Mouse (Mus musculus) G1E (cell line): ENCODE results near the gene Abhd4. TPM values are rescaled to one million over a fixed set of nuclear protein-coding genes. Genes with fewer than 3 reads are reported as not detected.

ENCODE experiments used
- ATAC-seq: 2 replicates; pipeline ENCODE4 v1.8.0; 2016; ENCODE audit warnings: mild to moderate bottlenecking; ENCODE audit not compliant: insufficient number of reproducible peaks, poor library complexity, low FRiP score, severe bottlenecking; ENCODE audit errors: extremely low read depth
- DNase-seq: peaks from one replicate; pipeline ENCODE4 v3.0.0; 2012; ENCODE audit warnings: low spot score
- H3K27me3 ChIP-seq: 2 replicates; pipeline ENCODE4 v1.6.1; 2012; ENCODE audit warnings: mild to moderate bottlenecking, low read length, inconsistent platforms; ENCODE audit not compliant: insufficient read depth
- H3K36me3 ChIP-seq: replicated peaks from 2 replicates; pipeline ENCODE3; 2012; ENCODE audit warnings: mild to moderate bottlenecking, inconsistent platforms
- H3K4me1 ChIP-seq: 2 replicates; pipeline ENCODE4 v1.6.1; 2012; ENCODE audit warnings: low read depth, low read length, inconsistent platforms, mixed read lengths; ENCODE audit not compliant: insufficient read depth
- H3K4me3 ChIP-seq: 2 replicates; pipeline ENCODE4 v1.5.1; 2012; ENCODE audit warnings: low read depth, mild to moderate bottlenecking, inconsistent platforms, low read length, moderate library complexity, mixed read lengths
- H3K9me3 ChIP-seq: replicated peaks from 2 replicates; pipeline ENCODE4 v1.6.1; 2012; ENCODE audit warnings: inconsistent platforms
- CTCF ChIP-seq: IDR thresholded peaks from 2 replicates; pipeline ENCODE4 v1.5.1; 2012; ENCODE audit warnings: low read depth, low read length, inconsistent platforms, mixed read lengths
- GATA1 ChIP-seq: IDR thresholded peaks from 2 replicates; pipeline ENCODE4 v1.6.1; 2012; ENCODE audit warnings: borderline replicate concordance, low read length, inconsistent platforms, mixed read lengths
- GATA2 ChIP-seq: IDR thresholded peaks from 2 replicates; pipeline ENCODE4 v1.6.1; 2012; ENCODE audit warnings: low read depth, low read length, inconsistent platforms, borderline replicate concordance
- POLR2AphosphoS5 ChIP-seq: IDR thresholded peaks from 2 replicates; pipeline ENCODE4 v1.6.1; 2012; ENCODE audit warnings: low read depth, low read length, inconsistent platforms; ENCODE audit not compliant: insufficient replicate concordance
- TAL1 ChIP-seq: conservative IDR thresholded peaks from 2 replicates; pipeline ENCODE4 v1.6.1; 2012; ENCODE audit warnings: low read depth, low read length, inconsistent platforms, mixed read lengths
- polyA plus RNA-seq: library from polyadenylated mRNA; stranded (reverse); fragments of >175 nt; gene quantifications from 2 replicates; pipeline ENCODE4 v1.2.3, GENCODE M21; 2012
- total RNA-seq, 2 experiments: library from RNA; stranded (forward) in 1 of 2; stranded (reverse) in 1 of 2; fragments of 200-1000 nt in 1 of 2; fragments of >200 nt in 1 of 2; fragmentation: Nextera tagmentation in 1 of 2; gene quantifications; 2 replicates each; pipeline ENCODE4 v1.2.3; 2014 to 2017

The Abhd4 gene
- total and polyA plus RNA-seq, 3 experiments, result 8.2 to 56.5 (median 21.5) TPM

DNA sequence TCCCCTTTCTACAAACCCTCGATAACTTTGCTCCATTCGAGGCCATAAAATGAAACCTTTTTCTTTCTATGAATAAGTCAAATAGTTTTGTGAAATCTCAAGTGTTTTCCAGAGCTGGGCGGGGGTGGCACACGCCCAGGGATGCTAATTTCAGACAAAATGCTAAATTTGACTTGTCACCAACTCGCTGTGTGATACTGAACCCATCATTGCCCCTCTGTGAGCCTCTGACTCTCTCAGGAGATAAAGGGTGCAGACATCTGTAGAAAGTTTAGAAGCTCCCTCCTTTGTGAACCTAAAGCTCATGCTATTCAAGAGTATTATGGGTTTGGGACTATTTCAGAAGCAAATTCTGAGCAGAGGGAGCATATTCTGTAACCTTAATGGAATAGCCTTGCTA is 46.1 kb upstream of the Abhd4 start:
- Histone ChIP-seq H3K9me3 (no peaks in the 10 kb centered on the region), H3K4me3 (no peak overlapping the region), H3K27me3 (peaks cover 61% of the 10 kb centered on the region), H3K36me3 (no peaks in the 10 kb centered on the region), H3K4me1 (peaks cover 49% of the 10 kb centered on the region)
- ATAC-seq (no peak), DNase-seq (no peak)
- TF ChIP-seq GATA1 (no peak), POLR2AphosphoS5 (no peak), GATA2 (no peak), CTCF (no peak), TAL1 (no peak)

DNA sequence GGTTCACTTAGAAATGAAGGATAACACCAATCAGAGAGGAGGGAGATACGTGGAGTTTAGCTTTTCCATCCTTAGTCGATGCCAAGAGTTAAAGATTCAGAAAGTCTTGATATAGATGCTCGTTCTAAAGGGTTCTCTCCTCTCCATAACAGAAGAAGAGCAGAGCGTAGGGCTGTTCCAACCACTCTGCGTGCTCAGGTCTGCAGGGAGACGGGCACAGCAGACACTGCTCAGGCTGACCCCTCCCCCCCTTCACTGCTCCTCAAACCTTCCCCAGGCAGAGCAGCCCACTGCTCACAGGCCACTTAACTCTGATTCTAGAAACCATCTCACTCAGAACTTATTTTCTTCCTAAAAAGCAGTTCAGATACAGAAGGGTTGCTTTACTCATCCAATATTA is 45.2 kb upstream of the Abhd4 start:
- H3K4me3 ChIP-seq, result no peak overlapping the region

DNA sequence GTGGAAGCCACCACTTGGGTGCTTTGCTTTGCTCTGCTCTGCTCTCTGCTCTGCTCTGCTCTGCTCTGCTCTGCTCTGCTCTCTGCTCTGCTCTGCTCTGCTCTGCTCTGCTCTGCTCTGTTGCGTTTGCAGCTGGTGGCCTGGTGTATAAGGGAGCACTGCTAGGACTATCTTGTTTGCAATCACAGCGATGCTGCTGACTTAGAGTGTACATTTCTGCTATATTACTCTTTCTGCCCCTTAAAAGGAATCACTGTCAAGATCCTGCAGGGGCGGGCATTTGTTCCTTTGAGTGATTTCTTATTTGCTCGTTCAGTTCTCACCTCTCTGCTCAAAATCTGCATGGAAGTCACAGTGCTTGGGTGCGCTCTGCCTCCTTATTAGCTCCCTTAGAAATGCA is 44.1 kb upstream of the Abhd4 start:
- ATAC-seq (no peak), DNase-seq (no peak)
- H3K4me1 ChIP-seq, result peaks cover 30% of the 10 kb centered on the region
- peaks cover 76% of the 10 kb centered on the region for H3K27me3 ChIP-seq
- H3K4me3 ChIP-seq, result no peak overlapping the region
- no peaks in the 10 kb centered on the region for H3K36me3 ChIP-seq
- no peaks in the 10 kb centered on the region for H3K9me3 ChIP-seq
- TF ChIP-seq GATA2, result no peak
- TF ChIP-seq GATA1, result no peak
- no peak for TF ChIP-seq POLR2AphosphoS5
- no peak for TF ChIP-seq CTCF
- no peak for TF ChIP-seq TAL1

More for the DNA sequence above, 45.2 kb upstream of the Abhd4 start:
- Histone ChIP-seq H3K4me1 (peaks cover 41% of the 10 kb centered on the region), H3K27me3 (peaks cover 65% of the 10 kb centered on the region), H3K36me3 (no peaks in the 10 kb centered on the region), H3K9me3 (no peaks in the 10 kb centered on the region)
- ATAC-seq, result no peak
- no peak for DNase-seq
- TF ChIP-seq GATA1 (no peak), TAL1 (no peak), GATA2 (no peak), POLR2AphosphoS5 (no peak), CTCF (no peak)

DNA sequence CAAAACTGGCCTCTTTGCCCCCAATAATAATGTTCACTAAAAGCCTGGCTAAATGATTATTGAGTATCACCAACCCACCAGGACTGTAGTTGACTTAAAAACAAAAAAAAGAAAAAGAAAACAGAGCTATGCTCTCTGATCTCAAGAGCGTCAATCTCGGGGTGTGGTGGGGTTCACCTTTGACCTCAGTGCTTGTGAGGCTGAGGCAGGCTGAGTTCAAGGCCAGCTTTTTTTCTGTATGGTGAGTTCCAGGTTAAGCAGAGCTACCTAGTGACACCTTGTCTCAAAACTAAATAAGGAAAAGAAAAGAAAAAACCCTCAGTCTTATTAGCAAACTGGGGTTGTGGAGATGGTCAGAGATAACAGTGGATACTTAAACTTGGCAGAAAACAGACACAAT is 43.6 kb upstream of the Abhd4 start:
- H3K9me3 ChIP-seq, result no peaks in the 10 kb centered on the region
- H3K27me3 ChIP-seq, result peaks cover 81% of the 10 kb centered on the region
- no peak for DNase-seq
- TF ChIP-seq GATA2, result no peak
- no peak for TF ChIP-seq CTCF
- TF ChIP-seq GATA1, result no peak
- TF ChIP-seq TAL1, result no peak
- no peak for TF ChIP-seq POLR2AphosphoS5
- H3K36me3 ChIP-seq, result no peaks in the 10 kb centered on the region
- no peak overlapping the region for H3K4me3 ChIP-seq
- no peak for ATAC-seq
- H3K4me1 ChIP-seq, result peaks cover 25% of the 10 kb centered on the region

DNA sequence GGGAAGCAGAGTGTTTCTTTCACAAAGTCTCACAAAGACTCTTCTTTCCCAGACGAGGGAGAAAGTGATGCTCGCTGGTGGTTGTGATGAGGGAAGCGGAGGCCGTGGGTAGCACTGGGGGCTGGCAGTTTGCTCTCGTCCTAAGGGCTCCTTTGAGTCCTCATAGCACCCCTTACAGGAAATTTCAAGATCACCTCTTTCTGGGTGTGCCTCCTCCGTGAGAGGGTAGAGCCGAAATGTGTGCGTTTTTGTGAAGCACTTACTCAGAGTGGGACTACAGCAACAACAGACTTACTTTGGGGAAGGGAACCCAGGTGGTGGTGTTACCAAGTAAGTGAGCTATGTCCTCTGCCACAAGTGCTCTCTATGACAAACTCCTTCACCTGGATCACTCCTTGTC is 42.8 kb upstream of the Abhd4 start:
- no peak overlapping the region for H3K4me3 ChIP-seq
- TF ChIP-seq GATA2 (no peak), TAL1 (no peak), POLR2AphosphoS5 (no peak), CTCF (no peak), GATA1 (no peak)
- H3K36me3 ChIP-seq, result no peaks in the 10 kb centered on the region

DNA sequence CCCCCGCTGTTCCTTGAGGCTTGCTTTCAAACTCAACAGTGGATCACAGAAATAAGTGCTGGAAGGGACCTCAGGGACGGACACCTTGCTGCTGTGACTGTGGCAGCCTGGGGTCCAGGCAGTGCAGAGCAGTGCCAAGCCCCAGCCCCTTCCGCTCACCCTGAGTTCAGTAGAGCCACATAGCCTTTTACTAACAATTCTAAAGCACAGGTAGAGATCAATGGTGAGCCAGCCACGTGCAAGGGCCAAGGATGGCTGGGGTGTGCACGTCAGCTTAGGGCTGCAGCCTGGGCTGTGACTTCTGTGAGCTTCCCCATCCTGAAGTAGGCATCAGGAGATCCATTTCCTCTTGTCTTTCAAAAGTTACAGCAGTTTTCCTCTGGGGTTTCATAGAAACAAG is 42.2 kb upstream of the Abhd4 start:
- no peak for ATAC-seq
- Histone ChIP-seq H3K36me3 (no peaks in the 10 kb centered on the region), H3K9me3 (no peaks in the 10 kb centered on the region), H3K4me1 (peaks cover 15% of the 10 kb centered on the region), H3K4me3 (no peak overlapping the region), H3K27me3 (peaks cover 80% of the 10 kb centered on the region)
- DNase-seq, result no peak
- TF ChIP-seq POLR2AphosphoS5, result no peak
- no peak for TF ChIP-seq GATA2
- no peak for TF ChIP-seq GATA1
- no peak for TF ChIP-seq TAL1
- TF ChIP-seq CTCF, result no peak

More for the DNA sequence above, 42.8 kb upstream of the Abhd4 start:
- DNase-seq, result no peak
- ATAC-seq, result no peak
- H3K27me3 ChIP-seq, result peaks cover 81% of the 10 kb centered on the region
- no peaks in the 10 kb centered on the region for H3K9me3 ChIP-seq
- H3K4me1 ChIP-seq, result peaks cover 19% of the 10 kb centered on the region

DNA sequence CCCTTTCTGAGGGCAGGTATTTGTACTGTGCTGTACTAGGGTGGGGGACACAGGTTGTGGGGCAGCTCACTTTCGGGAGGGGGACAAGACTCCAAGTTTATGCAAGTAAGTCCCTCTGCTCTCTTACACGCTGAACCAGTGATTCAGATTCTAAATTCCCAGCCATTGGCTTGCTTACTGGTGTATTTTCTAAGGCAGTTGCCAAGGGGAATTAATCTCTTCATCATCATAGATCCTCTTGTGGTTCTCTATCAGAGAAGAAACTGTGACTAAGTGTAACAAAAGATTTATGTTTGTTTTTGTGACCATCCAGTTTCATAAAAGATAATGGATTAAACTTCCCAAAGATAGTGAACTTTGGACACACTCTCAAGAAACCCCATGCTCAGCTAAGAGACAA is 40.3 kb upstream of the Abhd4 start:
- H3K4me3 ChIP-seq, result no peak overlapping the region
- no peaks in the 10 kb centered on the region for H3K36me3 ChIP-seq
- no peak for DNase-seq
- peaks cover 13% of the 10 kb centered on the region for H3K4me1 ChIP-seq
- no peak for TF ChIP-seq GATA1
- no peak for TF ChIP-seq GATA2
- TF ChIP-seq CTCF, result no peak
- TF ChIP-seq TAL1, result no peak
- H3K27me3 ChIP-seq, result peaks cover 73% of the 10 kb centered on the region
- no peak for ATAC-seq
- H3K9me3 ChIP-seq, result no peaks in the 10 kb centered on the region
